Mouse (Mus musculus): ENCODE data around the gene Fgfr2. TPM values are rescaled to one million over a fixed set of nuclear protein-coding genes. Genes with fewer than 3 reads are reported as not detected.
"Not testable (repeated sequence)": the region's sequence is repeated elsewhere in the genome, so short reads cannot be mapped to it uniquely, and the experiment has no call there.

Fgfr2 gene
- total and polyA plus RNA-seq, 3 experiments = 47.1 to 245 (median 178) TPM

GRCm38 (mm10) chr7:132509110-132509509, 614.0 kb downstream of the Fgfr2 start:
- no peak for DNase-seq

GRCm38 (mm10) chr7:132507361-132507760, 615.8 kb downstream of the Fgfr2 start:
- DNase-seq = peak; percentile 4

DNA sequence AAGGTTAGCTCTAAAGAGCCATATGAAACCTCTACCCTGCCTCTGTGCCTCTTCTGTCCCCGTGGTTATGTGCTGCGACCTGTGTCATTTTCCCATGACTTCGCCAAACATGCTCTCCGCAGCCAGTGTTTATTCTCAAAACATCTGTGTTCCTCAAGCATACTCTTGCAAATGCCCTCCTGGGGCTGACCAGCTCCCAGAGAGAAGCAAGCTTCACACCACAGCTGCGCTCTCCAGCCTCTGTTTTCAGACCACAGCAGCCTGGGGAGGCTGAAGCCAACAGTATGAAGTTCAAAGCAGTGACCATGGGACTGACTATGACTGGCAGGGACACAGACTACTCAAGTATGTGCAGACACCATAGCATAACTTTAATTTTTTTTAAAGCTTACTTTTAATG, 616.9 kb downstream of the Fgfr2 start:
- no peak for DNase-seq

DNA sequence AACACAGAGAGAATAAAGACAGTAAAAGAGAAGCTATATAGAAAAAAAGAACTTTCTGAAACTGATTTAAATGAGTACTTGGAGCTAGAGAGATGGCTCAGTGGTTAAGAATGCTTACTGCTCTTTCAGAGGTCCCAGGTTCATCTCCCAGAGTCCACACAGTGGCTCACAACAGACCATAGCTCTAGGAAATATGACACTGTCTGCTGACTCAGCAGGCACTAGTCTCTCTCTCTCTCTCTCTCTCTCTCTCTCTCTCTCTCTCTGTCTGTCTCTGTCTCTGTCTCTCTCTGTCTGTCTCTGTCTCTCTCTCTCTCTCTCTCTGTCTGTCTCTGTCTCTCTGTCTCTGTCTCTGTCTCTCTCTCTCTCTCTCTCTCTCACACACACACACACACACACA, 620.7 kb downstream of the Fgfr2 start:
- DNase-seq = not testable (repeated sequence)

GRCm38 (mm10) chr7:132497142-132497541, 626.0 kb downstream of the Fgfr2 start:
- no peak for DNase-seq

GRCm38 (mm10) chr7:132494263-132494662, 628.9 kb downstream of the Fgfr2 start:
- DNase-seq = no peak

DNA sequence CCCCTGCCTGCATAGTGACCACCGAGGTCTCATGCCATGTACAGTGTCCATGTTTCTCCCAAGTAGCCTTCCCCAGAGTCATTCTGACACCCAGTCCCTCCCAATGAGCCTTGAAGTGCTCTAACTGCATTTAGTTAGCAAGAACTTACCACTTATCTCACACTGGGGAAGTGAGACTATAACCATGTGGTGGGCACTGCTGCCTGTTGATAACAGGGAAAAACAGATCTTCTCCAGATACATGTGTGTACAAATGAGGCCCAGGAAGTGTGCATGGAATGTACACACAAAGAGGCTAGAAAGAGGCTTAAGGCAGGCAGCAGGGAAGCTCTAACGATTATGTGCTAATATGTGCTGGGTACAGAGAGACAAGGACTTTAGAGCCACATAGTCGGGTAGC, 629.5 kb downstream of the Fgfr2 start:
- DNase-seq = no peak

- no peak for DNase-seq
Measured at GRCm38 (mm10) chr7:132491902-132492301, 631.2 kb downstream of the Fgfr2 start.

GRCm38 (mm10) chr7:132487361-132487760, 635.8 kb downstream of the Fgfr2 start:
- DNase-seq = no peak

- DNase-seq = no peak
Measured at GRCm38 (mm10) chr7:132486403-132487178, 636.6 kb downstream of the Fgfr2 start.

GRCm38 (mm10) chr7:132484424-132484823, 638.7 kb downstream of the Fgfr2 start:
- DNase-seq = no peak

- DNase-seq = no peak
Measured at GRCm38 (mm10) chr7:132480696-132481306, 642.3 kb downstream of the Fgfr2 start.

GRCm38 (mm10) chr7:132478295-132478809, 644.8 kb downstream of the Fgfr2 start:
- DNase-seq = no peak

DNA sequence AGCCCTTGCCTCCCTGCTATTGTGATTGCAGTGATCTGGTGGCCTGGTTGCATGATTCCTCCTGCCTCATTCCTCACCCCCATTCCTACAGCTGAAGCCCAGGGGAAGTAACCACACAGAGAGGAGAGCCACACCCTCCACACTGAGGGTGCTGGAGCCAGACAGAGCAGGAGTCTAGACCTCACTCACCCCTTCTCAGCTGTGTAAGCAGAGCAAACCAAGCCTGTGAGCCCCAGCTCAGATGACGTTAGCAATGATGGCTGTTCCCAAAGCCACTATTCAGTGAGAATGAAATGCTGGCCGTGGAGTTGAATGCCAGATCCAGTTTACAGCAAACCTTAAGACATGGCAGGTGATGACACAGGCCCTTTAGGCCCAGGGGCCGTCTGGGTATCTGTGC, 645.4 kb downstream of the Fgfr2 start:
- DNase-seq = no peak

DNA sequence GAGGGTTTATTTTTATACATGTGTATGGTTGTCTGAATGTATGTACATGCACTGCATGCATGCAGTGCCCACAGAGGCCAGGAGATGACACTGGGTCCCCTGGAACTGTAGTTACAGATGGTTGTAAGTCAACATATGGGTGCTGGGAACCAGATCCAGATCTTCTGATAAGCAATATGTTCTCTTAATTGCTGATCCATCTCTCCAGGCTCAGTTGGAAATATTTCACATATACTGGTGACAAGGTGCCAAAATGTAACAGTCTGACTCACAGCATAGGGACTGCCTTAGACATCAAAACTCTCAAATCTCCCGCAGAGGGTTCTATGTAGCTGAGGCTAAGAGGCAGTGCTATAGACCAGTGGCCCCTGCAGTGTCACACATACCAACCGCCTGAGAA, 646.7 kb downstream of the Fgfr2 start:
- DNase-seq = no peak

DNA sequence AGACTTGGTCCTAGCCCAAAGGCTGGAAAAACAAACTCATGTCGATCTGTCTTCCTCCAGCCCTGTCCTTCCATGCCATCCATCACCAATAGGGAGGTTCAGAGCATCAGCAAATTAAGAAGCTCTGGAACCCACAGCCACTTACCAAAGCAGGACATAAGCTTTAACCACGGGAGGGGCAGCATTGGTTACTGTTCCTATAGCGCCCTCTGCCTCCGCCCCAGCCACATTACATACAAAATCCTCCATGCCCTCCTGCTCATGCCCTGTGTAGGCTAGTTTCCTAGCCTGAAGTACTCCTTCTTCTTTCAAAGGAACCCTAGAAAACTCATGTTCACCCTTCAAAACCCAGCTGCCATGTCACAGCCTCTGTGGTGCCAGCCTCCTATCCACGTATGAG, 648.1 kb downstream of the Fgfr2 start:
- peak; percentile 68 for DNase-seq

GRCm38 (mm10) chr7:132471327-132471726, 651.8 kb downstream of the Fgfr2 start:
- DNase-seq = peak; percentile 52

DNA sequence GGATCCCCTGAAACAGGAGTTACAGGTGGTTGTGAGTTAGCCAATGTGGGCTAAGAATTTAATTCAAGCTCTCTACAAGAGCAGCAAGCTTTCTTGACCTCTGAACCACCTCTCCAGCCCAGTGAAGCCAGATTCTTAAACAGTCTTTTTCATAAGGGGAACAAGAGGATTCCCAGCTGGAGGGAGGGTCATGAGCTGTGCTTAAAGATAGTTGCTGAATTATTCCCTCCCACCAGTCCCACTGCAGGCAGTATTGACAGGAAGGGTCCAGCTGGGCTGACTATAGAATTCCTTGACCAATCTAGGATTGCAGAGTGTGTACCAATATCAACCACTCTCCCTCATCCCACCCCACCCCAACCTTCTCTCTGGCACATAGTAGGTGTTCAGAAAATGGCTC, 654.8 kb downstream of the Fgfr2 start:
- no peak for DNase-seq

- DNase-seq = no peak
Measured at GRCm38 (mm10) chr7:132465897-132466296, 657.3 kb downstream of the Fgfr2 start.

- no peak for DNase-seq
Measured at GRCm38 (mm10) chr7:132464894-132465293, 658.3 kb downstream of the Fgfr2 start.

DNA sequence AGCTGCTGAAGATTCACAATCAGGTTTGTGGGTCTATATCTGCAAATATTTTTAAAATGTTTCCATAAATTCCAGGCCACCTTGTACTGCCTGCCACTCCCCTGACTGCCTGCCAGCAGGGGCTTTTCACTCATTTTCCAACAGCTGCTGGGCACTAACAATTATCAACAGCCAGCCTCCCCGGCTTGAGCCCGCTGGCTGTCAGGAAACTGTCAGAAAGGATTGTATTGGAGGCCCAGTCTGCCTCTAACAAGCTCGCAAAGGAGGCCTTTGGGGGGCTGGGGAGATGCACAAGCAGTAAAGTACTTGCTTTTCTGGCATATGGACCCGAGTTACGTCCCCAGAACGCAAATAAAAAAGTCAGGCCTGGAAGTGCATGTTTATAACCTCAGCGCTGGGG, 664.7 kb downstream of the Fgfr2 start:
- DNase-seq = no peak

GRCm38 (mm10) chr7:132455071-132455720, 668.0 kb downstream of the Fgfr2 start:
- no peak for DNase-seq

Data from adrenal gland, adult 2 months (tissue).